Mouse (Mus musculus) spleen, postnatal 4 days (tissue): ENCODE data around the gene Dclk2.

ENCODE experiments used
- DNase-seq, 2 experiments: peaks; one replicate each; pipeline ENCODE4 v3.0.0; 2022; ENCODE audit warnings: low spot score in 2 of 2

Dclk2 gene

GRCm38 (mm10) chr3:86894491-86894890 is 26.2 kb downstream of the Dclk2 start:
- DNase-seq: no peak

GRCm38 (mm10) chr3:86887512-86887911 is 33.1 kb downstream of the Dclk2 start:
- no peak for DNase-seq

GRCm38 (mm10) chr3:86885180-86885579 is 35.5 kb downstream of the Dclk2 start:
- no peak for DNase-seq

GRCm38 (mm10) chr3:86884481-86884880 is 36.2 kb downstream of the Dclk2 start:
- DNase-seq: no peak

- no peak for DNase-seq
Observed at GRCm38 (mm10) chr3:86883985-86884384, 36.7 kb downstream of the Dclk2 start.

- no peak for DNase-seq
Observed at GRCm38 (mm10) chr3:86875912-86876311, 44.7 kb downstream of the Dclk2 start.

GRCm38 (mm10) chr3:86873092-86873600 is 47.5 kb downstream of the Dclk2 start:
- no peak for DNase-seq

GRCm38 (mm10) chr3:86870952-86871351 is 49.7 kb downstream of the Dclk2 start:
- no peak for DNase-seq

GRCm38 (mm10) chr3:86870411-86870810 is 50.2 kb downstream of the Dclk2 start:
- DNase-seq: no peak

- DNase-seq: no peak
Observed at GRCm38 (mm10) chr3:86868721-86869120, 51.9 kb downstream of the Dclk2 start.

- no peak for DNase-seq
Observed at GRCm38 (mm10) chr3:86863327-86864008, 57.2 kb downstream of the Dclk2 start.

- no peak for DNase-seq
Observed at GRCm38 (mm10) chr3:86862939-86863311, 57.7 kb downstream of the Dclk2 start.

- no peak for DNase-seq
Observed at GRCm38 (mm10) chr3:86862245-86862938, 58.3 kb downstream of the Dclk2 start.

- no peak for DNase-seq
Observed at GRCm38 (mm10) chr3:86859791-86860190, 60.9 kb downstream of the Dclk2 start.

GRCm38 (mm10) chr3:86858699-86859098 is 62.0 kb downstream of the Dclk2 start:
- DNase-seq: no peak

GRCm38 (mm10) chr3:86857833-86858398 is 62.7 kb downstream of the Dclk2 start:
- no peak for DNase-seq

GRCm38 (mm10) chr3:86852867-86853266 is 67.8 kb downstream of the Dclk2 start:
- no peak for DNase-seq

- no peak for DNase-seq
Observed at GRCm38 (mm10) chr3:86851131-86851530, 69.5 kb downstream of the Dclk2 start.

- no peak for DNase-seq
Observed at GRCm38 (mm10) chr3:86850394-86851030, 70.1 kb downstream of the Dclk2 start.

GRCm38 (mm10) chr3:86849337-86849736 is 71.3 kb downstream of the Dclk2 start:
- DNase-seq: no peak

GRCm38 (mm10) chr3:86847536-86847935 is 73.1 kb downstream of the Dclk2 start:
- no peak for DNase-seq

GRCm38 (mm10) chr3:86846036-86846435 is 74.6 kb downstream of the Dclk2 start:
- DNase-seq: no peak
